Comparison of ENCODE assay signal across 17 mouse cellular contexts in genomic region chr1:19207611-19208010, GRCm38 (mm10). TPM values are rescaled to one million over a fixed set of nuclear protein-coding genes. Genes with fewer than 3 reads are reported as not detected.
DNase-seq lines count a peak whose midpoint lies in the region; ATAC-seq lines count a peak whose summit lies in the region.
"Had no signal": no experiment of that assay in that cellular context is flagged by ENCODE, and none has a peak within 500 bp of the region (broad histone marks: within the 10 kb centered on the region; RNA-seq: fewer than 3 reads in every experiment).

No protein-coding gene starts in this region.

- 5% methylated on average over 4 of the region's 4 CpGs for WGBS in embryonic facial prominence, embryonic 14.5 days
- WGBS in midbrain, embryonic 15.5 days: 2% methylated on average over 4 of the region's 4 CpGs
- 2% methylated on average over 4 of the region's 4 CpGs for WGBS in heart, embryonic 10.5 days

- no peaks in the 10 kb centered on the region for H3K4me1 ChIP-seq in embryonic facial prominence, embryonic 14.5 days (ENCODE audit: control insufficient read depth, insufficient read depth, low read length)
- 0 out of 2 replicates have a peak, but pooled peaks cover 2% of the 10 kb centered on the region for H3K4me1 ChIP-seq in midbrain, embryonic 15.5 days
- H3K4me1 ChIP-seq in heart, embryonic 10.5 days: no peaks in the 10 kb centered on the region
- H3K4me1 ChIP-seq: forebrain, embryonic 12.5 days had no signal

- no peaks in the 10 kb centered on the region for H3K9me3 ChIP-seq in embryonic facial prominence, embryonic 14.5 days (ENCODE audit: control insufficient read depth, low read length)
- H3K9me3 ChIP-seq in midbrain, embryonic 15.5 days: no peaks in the 10 kb centered on the region
- H3K9me3 ChIP-seq in heart, embryonic 10.5 days: no peaks in the 10 kb centered on the region
- H3K9me3 ChIP-seq: forebrain, embryonic 12.5 days; heart, embryonic 12.5 days; megakaryocyte, embryonic 14.5 days had no signal

- no peaks in the 10 kb centered on the region for H3K36me3 ChIP-seq in embryonic facial prominence, embryonic 14.5 days (ENCODE audit: control insufficient read depth, insufficient read depth, low read length)
- no peaks in the 10 kb centered on the region for H3K36me3 ChIP-seq in midbrain, embryonic 15.5 days (replicated peaks)
- H3K36me3 ChIP-seq in heart, embryonic 10.5 days: no peaks in the 10 kb centered on the region
- H3K36me3 ChIP-seq: forebrain, embryonic 12.5 days; heart, embryonic 12.5 days had no signal

- H3K9ac ChIP-seq in embryonic facial prominence, embryonic 14.5 days (ENCODE audit: low read depth, low read length): peak overlapping the region; percentile 28; the same call in 1 of the 2 replicates
- no peak overlapping the region for H3K9ac ChIP-seq in midbrain, embryonic 15.5 days
- H3K9ac ChIP-seq: forebrain, embryonic 12.5 days; heart, embryonic 12.5 days; liver, embryonic 14.5 days had no signal

- peak; percentile 11 for DNase-seq in kidney, adult 9 months
- no peak for DNase-seq in kidney, adult 8-10 months
- peak; percentile 21 for DNase-seq in embryo, embryonic 9.5 days (ENCODE audit: extremely low spot score)
- DNase-seq in embryonic facial prominence, embryonic 14.5 days (ENCODE audit: low spot score): no peak
- no peak for DNase-seq in heart, embryonic 10.5 days (ENCODE audit: low spot score)
- no peak for DNase-seq in lung, adult 18-20 months
- no peak for DNase-seq in adrenal gland, postnatal 14 days
- DNase-seq: cerebellum, adult 9-10 months; heart, postnatal 36 days; lung, postnatal 10 days had no signal

- ATAC-seq in embryonic facial prominence, embryonic 14.5 days (ENCODE audit: low read depth): no peak; the same call in 1 of the 2 replicates
- no peak for ATAC-seq in midbrain, embryonic 15.5 days (replicated peaks)
- ATAC-seq: intestine, postnatal 0 days had no signal

- peak overlapping the region; percentile 18; the same call in 1 of the 2 replicates for H3K27ac ChIP-seq in embryonic facial prominence, embryonic 14.5 days (replicated peaks; ENCODE audit: low read depth, low read length)
- H3K27ac ChIP-seq in midbrain, embryonic 15.5 days: peak overlapping the region; percentile 61
- H3K27ac ChIP-seq in heart, embryonic 10.5 days: no peak overlapping the region
- H3K27ac ChIP-seq: forebrain, embryonic 12.5 days; liver, embryonic 14.5 days had no signal

- H3K4me2 ChIP-seq in embryonic facial prominence, embryonic 14.5 days (ENCODE audit: low read depth, low read length): peak overlapping the region; percentile 19
- peak overlapping the region; percentile 24; the same call in 1 of the 2 replicates for H3K4me2 ChIP-seq in midbrain, embryonic 15.5 days
- H3K4me2 ChIP-seq: forebrain, embryonic 12.5 days; heart, embryonic 12.5 days had no signal

- H3K4me3 ChIP-seq in embryonic facial prominence, embryonic 14.5 days (ENCODE audit: low read depth, low read length): 0 out of 2 replicates have a peak overlapping the region, but pooled peaks have one; percentile 1
- peak overlapping the region; percentile 21 for H3K4me3 ChIP-seq in midbrain, embryonic 15.5 days
- no peak overlapping the region for H3K4me3 ChIP-seq in heart, embryonic 10.5 days
- H3K4me3 ChIP-seq: forebrain, embryonic 12.5 days; heart, embryonic 12.5 days; megakaryocyte, embryonic 14.5 days had no signal

- peaks cover 44% of the 10 kb centered on the region for H3K27me3 ChIP-seq in embryonic facial prominence, embryonic 14.5 days (replicated peaks; ENCODE audit: control insufficient read depth, insufficient read depth, low read length)
- H3K27me3 ChIP-seq in midbrain, embryonic 15.5 days (replicated peaks): peaks cover 32% of the 10 kb centered on the region
- peaks cover 56% of the 10 kb centered on the region for H3K27me3 ChIP-seq in heart, embryonic 10.5 days (ENCODE audit: insufficient read depth, poor library complexity, severe bottlenecking)

RNA-seq across cellular contexts. Expression of gene Tfap2b, which starts 1.1 kb away (rescaled TPM):
- polyA plus RNA-seq in embryonic facial prominence, embryonic 14.5 days (2014; fragmentation: Nextera tagmentation; extraction: Ambion mirVana): 15.1 and 20.3 TPM in 2 replicates
- polyA plus RNA-seq in midbrain, embryonic 15.5 days (2015; fragmentation: Nextera tagmentation; extraction: Ambion mirVana): 239 and 264 TPM in 2 replicates
- polyA plus RNA-seq in heart, embryonic 10.5 days (2016; fragmentation: Nextera tagmentation; extraction: Ambion mirVana): 0.52 and 2.7 TPM in 2 replicates
- total RNA-seq in adrenal gland, postnatal 14 days (2021): 11.8 and 11.9 TPM in 2 replicates
- total RNA-seq: ES-E14; heart, postnatal 36 days had no signal
- polyA plus RNA-seq: intestine, postnatal 0 days had no signal

Comparison
In these comparisons a context has a peak if more than half of its experiments do, and no peak if none do; other contexts are left out.
1. DNase-seq: peak in kidney, adult 9 months (single experiment) and embryo, embryonic 9.5 days (single experiment); none in kidney, adult 8-10 months (0 of 2), embryonic facial prominence, embryonic 14.5 days (single experiment), heart, embryonic 10.5 days (single experiment), lung, adult 18-20 months (0 of 2) and adrenal gland, postnatal 14 days (single experiment).
2. RNA of gene Tfap2b, which starts 1.1 kb away (polyA plus RNA-seq): 239 to 264 TPM in midbrain, embryonic 15.5 days; 15.1 to 20.3 TPM in embryonic facial prominence, embryonic 14.5 days and 0.52 to 2.7 TPM in heart, embryonic 10.5 days; every median in the first group is over 10 times any median in the second.